Mouse (Mus musculus) testis, adult 2 months (tissue): ENCODE results near the gene 1810010D01Rik.

Experiments used
- CTCF ChIP-seq: fragments of 200-500 bp; IDR thresholded peaks from 2 replicates; pipeline ENCODE4 v1.5.1; 2012; ENCODE audit warnings: low read depth, mild to moderate bottlenecking, inconsistent platforms, low read length, moderate library complexity; ENCODE audit not compliant: control insufficient read depth, insufficient read depth, insufficient replicate concordance
- POLR2A ChIP-seq: fragments of 200-500 bp; IDR thresholded peaks from 2 replicates; pipeline ENCODE4 v1.6.1; 2012; ENCODE audit warnings: low read depth, mild to moderate bottlenecking, inconsistent platforms, low read length, moderate library complexity; ENCODE audit not compliant: control insufficient read depth

- TF ChIP-seq CTCF (no peak), POLR2A (no peak)
Observed at GRCm38 (mm10) chr7:145215476-145215875, 7.6 kb upstream of the 1810010D01Rik start.
